Comparison of ENCODE assay signal across 8 mouse cellular contexts in genomic region chr10:72655017-72655509, GRCm38 (mm10). TPM values are rescaled to one million over a fixed set of nuclear protein-coding genes. Genes with fewer than 3 reads are reported as not detected.
DNase-seq lines count a peak whose midpoint lies in the region; ATAC-seq and TF ChIP-seq lines count a peak whose summit lies in the region.

No protein-coding gene starts in this region.

- ATAC-seq in forebrain, postnatal 0 days, result peak; percentile 80
- ATAC-seq in intestine, postnatal 0 days, result peak; percentile 68
- ATAC-seq in liver, embryonic 15.5 days (ENCODE audit: insufficient read depth), result peak; percentile 66
- peak; percentile 86 for ATAC-seq in neural tube, embryonic 13.5 days (ENCODE audit: low read depth)

- H3K9me3 ChIP-seq in forebrain, postnatal 0 days (ENCODE audit: low read length), result no peaks in the 10 kb centered on the region
- no peaks in the 10 kb centered on the region for H3K9me3 ChIP-seq in intestine, postnatal 0 days (ENCODE audit: control insufficient read depth)
- H3K9me3 ChIP-seq in liver, embryonic 15.5 days (replicated peaks), result no peaks in the 10 kb centered on the region
- no peaks in the 10 kb centered on the region for H3K9me3 ChIP-seq in neural tube, embryonic 13.5 days

- H3K9ac ChIP-seq in forebrain, postnatal 0 days, result peak overlapping the region; percentile 82
- peak overlapping the region; percentile 70 for H3K9ac ChIP-seq in intestine, postnatal 0 days (ENCODE audit: low read depth, low read length)
- H3K9ac ChIP-seq in liver, embryonic 15.5 days, result peak overlapping the region; percentile 71
- H3K9ac ChIP-seq in neural tube, embryonic 13.5 days, result peak overlapping the region; percentile 86

- H3K4me2 ChIP-seq in forebrain, postnatal 0 days (ENCODE audit: low read depth), result peak overlapping the region; percentile 64
- peak overlapping the region; percentile 78 for H3K4me2 ChIP-seq in intestine, postnatal 0 days (replicated peaks; ENCODE audit: low read depth)
- peak overlapping the region; percentile 71 for H3K4me2 ChIP-seq in liver, embryonic 15.5 days
- peak overlapping the region; percentile 89 for H3K4me2 ChIP-seq in neural tube, embryonic 13.5 days

- H3K27me3 ChIP-seq in forebrain, postnatal 0 days (ENCODE audit: insufficient read depth, low read length), result no peaks in the 10 kb centered on the region
- H3K27me3 ChIP-seq in intestine, postnatal 0 days (replicated peaks; ENCODE audit: control insufficient read depth, insufficient read depth, low read length), result peaks cover 15% of the 10 kb centered on the region
- no peaks in the 10 kb centered on the region for H3K27me3 ChIP-seq in liver, embryonic 15.5 days
- no peaks in the 10 kb centered on the region for H3K27me3 ChIP-seq in neural tube, embryonic 13.5 days

- peak overlapping the region; percentile 95 for H3K27ac ChIP-seq in forebrain, postnatal 0 days (ENCODE audit: low read depth, low read length)
- peak overlapping the region; percentile 88 for H3K27ac ChIP-seq in intestine, postnatal 0 days (ENCODE audit: low read depth, low read length)
- peak overlapping the region; percentile 97 for H3K27ac ChIP-seq in liver, embryonic 15.5 days (replicated peaks)
- peak overlapping the region; percentile 97 for H3K27ac ChIP-seq in neural tube, embryonic 13.5 days (replicated peaks)

- H3K36me3 ChIP-seq in forebrain, postnatal 0 days (ENCODE audit: insufficient read depth), result peaks cover 23% of the 10 kb centered on the region
- H3K36me3 ChIP-seq in intestine, postnatal 0 days (ENCODE audit: control insufficient read depth, insufficient read depth), result peaks cover 24% of the 10 kb centered on the region
- peaks cover 37% of the 10 kb centered on the region for H3K36me3 ChIP-seq in liver, embryonic 15.5 days (replicated peaks)
- H3K36me3 ChIP-seq in neural tube, embryonic 13.5 days, result peaks cover 40% of the 10 kb centered on the region

- peak; percentile 16 for DNase-seq in urinary bladder, postnatal 14 days (ENCODE audit: low spot score)
- DNase-seq in urinary bladder, postnatal 36 days (ENCODE audit: low spot score in 2 of 2), result no peak
- peak; percentile 62 for DNase-seq in c-Kit-positive CD71-negative TER-119-negative erythroid progenitor cells, embryonic 14.5 days (ENCODE audit: low read depth)
- peak; percentile 92 for DNase-seq in forebrain, postnatal 0 days
- DNase-seq in spleen, postnatal 36 days (ENCODE audit: low spot score in 2 of 2), result no peak

- peak overlapping the region; percentile 62 for H3K4me3 ChIP-seq in forebrain, postnatal 0 days (ENCODE audit: low read depth, low read length)
- peak overlapping the region; percentile 83 for H3K4me3 ChIP-seq in intestine, postnatal 0 days (ENCODE audit: low read depth, low read length)
- H3K4me3 ChIP-seq in liver, embryonic 15.5 days (replicated peaks), result peak overlapping the region; percentile 80
- H3K4me3 ChIP-seq in neural tube, embryonic 13.5 days, result peak overlapping the region; percentile 82

- TF ChIP-seq CTCF in forebrain, postnatal 0 days (IDR thresholded peaks at IDR 0.05; ENCODE audit: low read depth), result no peak
- no peak for TF ChIP-seq CTCF in intestine, postnatal 0 days (IDR thresholded peaks at IDR 0.05; ENCODE audit: low read depth)

- WGBS in forebrain, postnatal 0 days, result under 1% methylated on average over 15 of the region's 15 CpGs
- under 1% methylated on average over 15 of the region's 15 CpGs for WGBS in intestine, postnatal 0 days
- WGBS in liver, embryonic 15.5 days (ENCODE audit: insufficient replicate concordance), result under 1% methylated on average over 15 of the region's 15 CpGs
- 2% methylated on average over 15 of the region's 15 CpGs for WGBS in neural tube, embryonic 13.5 days

- H3K4me1 ChIP-seq in forebrain, postnatal 0 days (ENCODE audit: insufficient read depth), result peaks cover 10% of the 10 kb centered on the region
- H3K4me1 ChIP-seq in intestine, postnatal 0 days (replicated peaks; ENCODE audit: control insufficient read depth, insufficient read depth, low read length), result no peaks in the 10 kb centered on the region
- H3K4me1 ChIP-seq in liver, embryonic 15.5 days (replicated peaks), result peaks cover 22% of the 10 kb centered on the region
- H3K4me1 ChIP-seq in neural tube, embryonic 13.5 days (replicated peaks), result peaks cover 29% of the 10 kb centered on the region

RNA-seq across cellular contexts. Expression of gene Zwint, which starts 0.4 kb away (rescaled TPM):
- 649 and 751 TPM in 2 replicates for total RNA-seq in forebrain, postnatal 0 days (2014; rRNA removed)
- polyA plus RNA-seq in forebrain, postnatal 0 days (2015; fragmentation: Nextera tagmentation; extraction: Ambion mirVana), result 810 and 943 TPM in 2 replicates
- 90.9 and 104 TPM in 2 replicates for polyA plus RNA-seq in intestine, postnatal 0 days (2015; fragmentation: Nextera tagmentation; extraction: Ambion mirVana)
- 141 and 148 TPM in 2 replicates for polyA plus RNA-seq in liver, embryonic 15.5 days (2015; fragmentation: Nextera tagmentation; extraction: Ambion mirVana)
- 555 and 577 TPM in 2 replicates for polyA plus RNA-seq in neural tube, embryonic 13.5 days (2015; fragmentation: Nextera tagmentation; extraction: Ambion mirVana)

Comparison
In these comparisons a context has a peak if more than half of its experiments do, and no peak if none do; other contexts are left out.
1. DNase-seq: peak in urinary bladder, postnatal 14 days (single experiment), c-Kit-positive CD71-negative TER-119-negative erythroid progenitor cells, embryonic 14.5 days (single experiment) and forebrain, postnatal 0 days (single experiment); none in urinary bladder, postnatal 36 days (0 of 2) and spleen, postnatal 36 days (0 of 2).
2. Peak in every context shown above with its lines, with median percentiles within 50 percentile points of each other: ATAC-seq, H3K27ac ChIP-seq, H3K4me2 ChIP-seq, H3K4me3 ChIP-seq and H3K9ac ChIP-seq.